Mouse (Mus musculus) MEL (cell line): Measurements from ENCODE around the gene Dmpk. TPM values are rescaled to one million over a fixed set of nuclear protein-coding genes. Genes with fewer than 3 reads are reported as not detected.

Experiments used
- DNase-seq: peaks from one replicate; pipeline ENCODE4 v3.0.0; 2011; ENCODE audit warnings: low read depth, low spot score
- H3K27ac ChIP-seq: 2 replicates; pipeline ENCODE4 v1.5.1; 2012; ENCODE audit warnings: low read depth, mild to moderate bottlenecking, control low read depth, low read length, moderate library complexity; ENCODE audit not compliant: control insufficient read depth
- H3K27me3 ChIP-seq, 2 experiments: fragments of 150-350 bp in 1 of 2; sonication (generic) in 1 of 2; 2 replicates each; pipeline ENCODE4 v1.6.1; 2012; ENCODE audit warnings: low read length in 2 of 2, mild to moderate bottlenecking in 2 of 2, improper control_type of control experiment in 1 of 2, moderate library complexity in 1 of 2; ENCODE audit not compliant: insufficient read depth in 2 of 2, control insufficient read depth in 1 of 2
- H3K36me3 ChIP-seq, 2 experiments: 2 replicates each; pipeline ENCODE4 v1.6.1; 2012 to 2014; ENCODE audit warnings: low read length in 2 of 2, improper control_type of control experiment in 1 of 2, inconsistent platforms in 1 of 2, mild to moderate bottlenecking in 1 of 2; ENCODE audit not compliant: insufficient read depth in 2 of 2, control insufficient read depth in 1 of 2
- H3K4me1 ChIP-seq, 2 experiments: fragments of 150-350 bp in 1 of 2; sonication (generic) in 1 of 2; 2 replicates each; pipeline ENCODE4 v1.6.1; 2012; ENCODE audit warnings: low read length in 2 of 2, improper control_type of control experiment in 1 of 2, mild to moderate bottlenecking in 1 of 2; ENCODE audit not compliant: insufficient read depth in 2 of 2, control insufficient read depth in 1 of 2
- H3K4me3 ChIP-seq, 2 experiments: fragments of 150-350 bp in 1 of 2; sonication (generic) in 1 of 2; 2 replicates each; pipeline ENCODE4 v1.5.1; 2012; ENCODE audit warnings: low read depth in 2 of 2, low read length in 2 of 2, mild to moderate bottlenecking in 2 of 2, moderate library complexity in 2 of 2, control low read depth in 1 of 2, improper control_type of control experiment in 1 of 2; ENCODE audit not compliant: control insufficient read depth in 1 of 2, insufficient read depth in 1 of 2
- H3K79me2 ChIP-seq: 2 replicates; pipeline ENCODE4 v1.6.1; 2012; ENCODE audit warnings: mild to moderate bottlenecking, low read length, moderate library complexity; ENCODE audit not compliant: control insufficient read depth, poor library complexity, insufficient read depth
- H3K9ac ChIP-seq: 2 replicates; pipeline ENCODE4 v1.6.1; 2012; ENCODE audit warnings: low read depth, mild to moderate bottlenecking, control low read depth, low read length, moderate library complexity; ENCODE audit not compliant: control insufficient read depth, poor library complexity, severe bottlenecking
- H3K9me3 ChIP-seq: fragments of 150-350 bp; sonication (generic); replicated peaks from 2 replicates; pipeline ENCODE4 v1.6.1; 2012; ENCODE audit warnings: mild to moderate bottlenecking, low read length, improper control_type of control experiment, moderate library complexity; ENCODE audit not compliant: insufficient read depth
- BHLHE40 ChIP-seq: IDR thresholded peaks from 2 replicates; pipeline ENCODE4 v1.6.1; 2012; ENCODE audit warnings: low read depth, mild to moderate bottlenecking, inconsistent platforms, low read length, improper control_type of control experiment, borderline replicate concordance
- CHD1 ChIP-seq: IDR thresholded peaks from 2 replicates; pipeline ENCODE4 v1.6.1; 2012; ENCODE audit warnings: low read depth, mild to moderate bottlenecking, inconsistent platforms, low read length, improper control_type of control experiment
- CTCF ChIP-seq, 3 experiments: IDR thresholded peaks in 2 of 3; conservative IDR thresholded peaks in 1 of 3; 2 replicates each; pipeline ENCODE4 v1.5.1; 2011 to 2012; ENCODE audit warnings: low read length in 3 of 3, low read depth in 2 of 3, mild to moderate bottlenecking in 2 of 3, improper control_type of control experiment in 1 of 3, inconsistent platforms in 1 of 3, mixed read lengths in 1 of 3, moderate library complexity in 1 of 3; ENCODE audit not compliant: control insufficient read depth in 1 of 3, insufficient read depth in 1 of 3, poor library complexity in 1 of 3, severe bottlenecking in 1 of 3
- ELF1 ChIP-seq: IDR thresholded peaks from 2 replicates; pipeline ENCODE4 v1.6.1; 2014; ENCODE audit warnings: low read depth, mild to moderate bottlenecking, inconsistent platforms, low read length, improper control_type of control experiment, moderate library complexity
- ETS1 ChIP-seq: IDR thresholded peaks from 2 replicates; pipeline ENCODE4 v1.6.1; 2012; ENCODE audit warnings: low read depth, mild to moderate bottlenecking, inconsistent platforms, low read length, improper control_type of control experiment, moderate library complexity
- GABPA ChIP-seq: IDR thresholded peaks from 2 replicates; pipeline ENCODE4 v1.6.1; 2012; ENCODE audit warnings: low read depth, mild to moderate bottlenecking, inconsistent platforms, low read length, improper control_type of control experiment, moderate library complexity
- GATA1 ChIP-seq: IDR thresholded peaks from 2 replicates; pipeline ENCODE4 v1.6.1; 2011; ENCODE audit warnings: low read depth, low read length, improper control_type of control experiment
- HCFC1 ChIP-seq: IDR thresholded peaks from 2 replicates; pipeline ENCODE4 v1.6.1; 2012; ENCODE audit warnings: low read depth, mild to moderate bottlenecking, inconsistent platforms, low read length, improper control_type of control experiment, moderate library complexity
- KAT2A ChIP-seq: conservative IDR thresholded peaks from 2 replicates; pipeline ENCODE4 v1.6.1; 2012; ENCODE audit warnings: low read depth, low read length, improper control_type of control experiment, inconsistent platforms
- MAX ChIP-seq: IDR thresholded peaks from 2 replicates; pipeline ENCODE4 v1.6.1; 2011; ENCODE audit warnings: low read length, improper control_type of control experiment
- MAZ ChIP-seq: IDR thresholded peaks from 2 replicates; pipeline ENCODE4 v1.6.1; 2012; ENCODE audit warnings: low read depth, mild to moderate bottlenecking, inconsistent platforms, low read length, improper control_type of control experiment
- MYB ChIP-seq: IDR thresholded peaks from 2 replicates; pipeline ENCODE4 v1.6.1; 2011; ENCODE audit warnings: mild to moderate bottlenecking, low read depth, low read length, improper control_type of control experiment
- MYC ChIP-seq: IDR thresholded peaks from 2 replicates; pipeline ENCODE4 v1.6.1; 2011; ENCODE audit warnings: low read depth, mild to moderate bottlenecking, low read length, improper control_type of control experiment, moderate library complexity
- NRF1 ChIP-seq: IDR thresholded peaks from 2 replicates; pipeline ENCODE4 v1.6.1; 2014; ENCODE audit warnings: low read depth, mild to moderate bottlenecking, inconsistent platforms, low read length, improper control_type of control experiment, moderate library complexity; ENCODE audit not compliant: poor library complexity, insufficient read depth, severe bottlenecking
- POLR2AphosphoS2 ChIP-seq: IDR thresholded peaks from 2 replicates; pipeline ENCODE4 v1.6.1; 2011; ENCODE audit warnings: low read length, improper control_type of control experiment
- RAD21 ChIP-seq: IDR thresholded peaks from 2 replicates; pipeline ENCODE4 v1.6.1; 2011; ENCODE audit warnings: mild to moderate bottlenecking, low read depth, low read length, improper control_type of control experiment
- SIN3A ChIP-seq: IDR thresholded peaks from 2 replicates; pipeline ENCODE4 v1.6.1; 2012; ENCODE audit warnings: low read length, improper control_type of control experiment, inconsistent platforms
- TAL1 ChIP-seq: IDR thresholded peaks from 2 replicates; pipeline ENCODE4 v1.6.1; 2012; ENCODE audit warnings: mild to moderate bottlenecking, inconsistent platforms, low read length, moderate library complexity, mixed read lengths
- UBTF ChIP-seq: IDR thresholded peaks from 2 replicates; pipeline ENCODE4 v1.6.1; 2012; ENCODE audit warnings: low read depth, mild to moderate bottlenecking, inconsistent platforms, low read length, improper control_type of control experiment, moderate library complexity, borderline replicate concordance; ENCODE audit not compliant: insufficient read depth
- USF1 ChIP-seq: IDR thresholded peaks from 2 replicates; pipeline ENCODE4 v1.6.1; 2014; ENCODE audit warnings: low read depth, mild to moderate bottlenecking, inconsistent platforms, low read length, improper control_type of control experiment, moderate library complexity
- USF2 ChIP-seq, 2 experiments: IDR thresholded peaks; 2 replicates each; pipeline ENCODE4 v1.6.1; 2011 to 2012; ENCODE audit warnings: improper control_type of control experiment in 2 of 2, low read length in 2 of 2, borderline replicate concordance in 1 of 2, inconsistent platforms in 1 of 2, low read depth in 1 of 2, mild to moderate bottlenecking in 1 of 2; ENCODE audit not compliant: insufficient read depth in 1 of 2
- ZC3H11A ChIP-seq: IDR thresholded peaks from 2 replicates; pipeline ENCODE4 v1.6.1; 2012; ENCODE audit warnings: low read depth, mild to moderate bottlenecking, inconsistent platforms, low read length, improper control_type of control experiment
- ZKSCAN1 ChIP-seq: IDR thresholded peaks from 2 replicates; pipeline ENCODE4 v1.6.1; 2012; ENCODE audit warnings: low read depth, mild to moderate bottlenecking, inconsistent platforms, low read length, improper control_type of control experiment, moderate library complexity
- ZMIZ1 ChIP-seq: IDR thresholded peaks from 2 replicates; pipeline ENCODE4 v1.6.1; 2012; ENCODE audit warnings: low read depth, mild to moderate bottlenecking, inconsistent platforms, low read length, improper control_type of control experiment, moderate library complexity
- polyA plus RNA-seq, 2 experiments: library from polyadenylated mRNA; stranded (reverse) in 1 of 2; unstranded in 1 of 2; fragments of >175 nt in 1 of 2; fragments of >200 nt in 1 of 2; gene quantifications; 2 replicates each; pipeline versions ENCODE4 v1.2.1 to v1.2.4; 2012; ENCODE audit warnings: low replicate concordance in 2 of 2, low read depth in 1 of 2; ENCODE audit not compliant: insufficient read length in 2 of 2, insufficient read depth in 1 of 2, missing spikeins in 1 of 2
- total RNA-seq: library from RNA; depleted of rRNA; stranded (reverse); fragments of 300-350 nt; gene quantifications from 2 replicates; pipeline ENCODE4 v1.2.3, GENCODE M21; 2012

Dmpk gene
- total and polyA plus RNA-seq, 3 experiments: 5.4 to 29.3 TPM; not detected in 1

GRCm38 (mm10) chr7:19075723-19076585 lies 7.7 kb upstream of the Dmpk start, which contains the start of gene Dmwd (continued):
- TF ChIP-seq ZMIZ1 (peak; percentile 31; the same call in 1 of the 2 replicates), SIN3A (peak; percentile 99)

GRCm38 (mm10) chr7:19076586-19076991 lies 7.1 kb upstream of the Dmpk start:
- Histone ChIP-seq H3K27ac (peak overlapping the region; percentile 3), H3K79me2 (peaks cover 9% of the 10 kb centered on the region), H3K4me1 (peaks cover 4 to 20% of the 10 kb centered on the region in 2 experiments), H3K9ac (peak overlapping the region; percentile 84), H3K9me3 (no peaks in the 10 kb centered on the region), H3K4me3 (peak overlapping the region; percentile 70 to 95), H3K27me3 (no peaks in the 10 kb centered on the region), H3K36me3 (peaks cover 0 to 11% of the 10 kb centered on the region in 2 experiments; a peak in 2 of 4 replicates)
- TF ChIP-seq NRF1 (no peak), USF2 (IDR thresholded peaks at IDR 0.05; ENCODE audit: borderline replicate concordance in 1 of 2, insufficient read depth in 1 of 2, low read depth in 1 of 2, low read length in 2 of 2) (no peak), BHLHE40 (no peak), CHD1 (0 out of 2 replicates have a peak, but pooled peaks have one; percentile 16), USF1 (no peak), MAX (no peak), ZC3H11A (no peak)
- DNase-seq: no peak

- peaks cover 0 to 11% of the 10 kb centered on the region in 2 experiments; a peak in 2 of 4 replicates for H3K36me3 ChIP-seq
- peak; percentile 91 for DNase-seq
- TF ChIP-seq USF1 (no peak), GABPA (no peak), MAZ (peak; percentile 95), ZMIZ1 (no peak), MYB (no peak), ZC3H11A (no peak), ZKSCAN1 (no peak), HCFC1 (no peak), POLR2AphosphoS2 (no peak), GATA1 (no peak), MYC (0 out of 2 replicates have a peak, but pooled peaks have one; percentile 49), CTCF (IDR thresholded peaks at IDR 0.05 in 2 of 3, conservative IDR thresholded peaks at IDR 0.05 in 1 of 3; ENCODE audit: control insufficient read depth in 1 of 3, insufficient read depth in 1 of 3, low read depth in 2 of 3, low read length in 3 of 3, poor library complexity in 1 of 3, severe bottlenecking in 1 of 3) (no peak), ELF1 (no peak), KAT2A (0 out of 2 replicates have a peak, but pooled peaks have one; percentile 19), UBTF (no peak), RAD21 (no peak), MAX (no peak), TAL1 (no peak), USF2 (IDR thresholded peaks at IDR 0.05; ENCODE audit: borderline replicate concordance in 1 of 2, insufficient read depth in 1 of 2, low read depth in 1 of 2, low read length in 2 of 2) (no peak), NRF1 (no peak), CHD1 (no peak), ETS1 (peak; percentile 86), BHLHE40 (peak; percentile 88)
Observed at GRCm38 (mm10) chr7:19077761-19078160, 5.9 kb upstream of the Dmpk start.

More at GRCm38 (mm10) chr7:19077761-19078160, 5.9 kb upstream of the Dmpk start:
- Histone ChIP-seq H3K9ac (peak overlapping the region; percentile 11; the same call in 1 of the 2 replicates), H3K4me1 (peaks cover 4 to 20% of the 10 kb centered on the region in 2 experiments), H3K4me3 (peak overlapping the region; percentile 28 to 70), H3K9me3 (no peaks in the 10 kb centered on the region), H3K27me3 (no peaks in the 10 kb centered on the region), H3K27ac (peak overlapping the region; percentile 17; the same call in 1 of the 2 replicates), H3K79me2 (peaks cover 9% of the 10 kb centered on the region)
